Mouse (Mus musculus): ENCODE results near the gene Ptger3.

DNA sequence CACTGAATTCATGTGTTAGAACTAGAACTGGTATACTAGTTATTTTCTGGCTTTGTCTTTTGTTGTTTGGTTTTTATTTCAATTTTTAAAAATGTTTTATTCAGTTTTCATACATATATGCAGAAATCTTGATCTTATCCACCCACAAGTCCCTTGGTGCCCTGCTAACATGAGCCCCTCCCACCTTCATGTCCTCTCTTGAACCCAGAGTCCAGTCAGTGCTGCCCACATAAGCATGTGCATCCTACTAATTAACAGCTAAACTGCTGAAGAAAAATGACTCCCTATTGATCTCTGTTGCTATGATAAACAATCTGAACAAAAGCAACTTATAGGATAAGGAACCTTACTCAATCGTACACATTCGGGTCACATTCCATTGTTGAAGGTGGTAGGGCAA lies 17.4 kb upstream of the Ptger3 start:
- TF ChIP-seq POLR2A (IDR thresholded peaks at IDR 0.05; ENCODE audit: extremely low read depth, insufficient read depth, low read length) (no peak), CTCF (IDR thresholded peaks at IDR 0.05; ENCODE audit: low read depth, low read length) (no peak)
